Mouse (Mus musculus): ENCODE measurements at regions not wholly inside any gene's neighbourhood (a gene's known extent, or its start where the extent isn't known, plus 50 kb on each side); places are given as distances from the start of the nearest gene placed in this dataset.
A peak's percentile ranks its signal among the peaks of the same experiment; 100 is the strongest.
"Not testable (repeated sequence)": the region's sequence is repeated elsewhere in the genome, so short reads cannot be mapped to it uniquely, and the experiment has no call there.

DNA sequence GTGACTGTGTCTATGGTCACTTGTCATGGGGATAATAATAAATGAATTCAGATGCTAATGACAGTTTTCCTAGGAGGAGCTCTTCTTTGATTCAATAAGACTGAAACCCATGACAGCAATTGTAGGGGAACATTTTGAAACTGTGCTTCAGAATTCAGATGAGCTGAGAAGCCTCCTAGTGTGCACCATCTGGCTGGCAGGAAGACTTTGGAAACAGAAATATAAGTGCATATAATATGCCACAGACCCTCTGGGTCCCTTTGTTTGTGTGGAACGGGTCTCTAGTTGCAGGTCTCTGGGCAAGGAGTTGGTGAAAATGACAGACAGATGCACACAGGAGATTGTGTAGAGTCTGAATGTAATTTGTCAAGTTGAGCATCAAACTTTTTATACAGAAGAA lies 1043.3 kb upstream of the Cntnap5a start:
- no peak for DNase-seq (ENCODE audit: low read depth)

DNA sequence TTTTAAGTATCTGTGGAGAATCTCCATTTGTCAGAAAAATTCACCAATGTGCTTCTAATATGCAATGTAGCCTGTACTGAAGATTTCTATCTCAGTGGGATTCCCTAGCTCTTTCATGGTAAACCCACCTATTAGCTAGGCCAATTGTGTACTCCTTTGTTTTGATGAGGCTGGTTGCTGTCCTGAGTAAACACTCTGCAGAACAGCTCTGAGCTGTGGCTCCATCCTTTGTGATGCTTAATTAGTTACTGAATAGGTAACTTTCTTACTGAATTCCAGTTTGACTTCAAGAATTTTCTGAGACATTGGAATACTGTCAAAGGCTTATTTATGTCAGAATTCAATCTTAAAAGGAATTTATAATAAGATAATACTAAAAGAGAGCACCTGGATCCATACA lies 1042.7 kb upstream of the Cntnap5a start:
- not testable (repeated sequence) for DNase-seq (ENCODE audit: low read depth)

DNA sequence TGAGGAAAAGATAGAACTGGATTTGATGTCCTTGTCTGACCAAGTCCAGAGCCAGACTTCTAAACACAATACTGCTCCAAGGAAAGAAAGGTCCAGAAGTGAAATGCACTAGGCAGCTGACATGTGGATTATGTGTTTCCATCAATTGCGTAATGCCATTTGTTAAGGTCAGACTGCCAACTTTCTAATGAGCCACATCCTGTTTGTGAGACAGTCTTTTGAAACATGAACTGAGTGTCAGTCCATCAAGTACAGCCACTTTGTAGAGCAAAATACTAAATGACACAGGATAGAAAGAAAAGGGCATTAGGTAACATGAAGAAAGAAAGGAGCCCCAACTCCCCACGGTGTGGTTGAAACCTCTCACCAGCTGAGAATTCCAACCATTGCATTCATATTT lies 1010.6 kb upstream of the Cntnap5a start:
- DNase-seq (ENCODE audit: low read depth): peak; percentile 0

DNA sequence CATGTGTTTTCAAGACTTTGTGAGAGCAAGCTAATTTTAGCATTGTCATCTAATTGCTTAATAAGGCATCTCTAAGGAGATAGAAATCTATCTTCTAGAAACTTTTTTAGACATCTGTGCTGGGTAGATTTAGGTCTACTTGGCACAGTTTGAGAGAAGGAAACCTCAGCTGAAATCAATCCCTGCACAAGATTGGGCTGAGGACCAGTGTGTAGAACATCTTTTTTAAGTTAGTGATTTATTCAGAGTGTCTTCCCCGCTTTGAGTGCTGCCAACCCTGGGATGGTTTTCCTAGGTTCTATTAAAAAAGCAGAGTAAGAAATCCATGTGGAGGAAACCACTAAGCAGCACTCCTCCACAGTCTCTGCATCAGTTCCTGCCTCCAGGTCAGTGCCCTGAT lies 1003.3 kb upstream of the Cntnap5a start:
- no peak for DNase-seq (ENCODE audit: low read depth)

DNA sequence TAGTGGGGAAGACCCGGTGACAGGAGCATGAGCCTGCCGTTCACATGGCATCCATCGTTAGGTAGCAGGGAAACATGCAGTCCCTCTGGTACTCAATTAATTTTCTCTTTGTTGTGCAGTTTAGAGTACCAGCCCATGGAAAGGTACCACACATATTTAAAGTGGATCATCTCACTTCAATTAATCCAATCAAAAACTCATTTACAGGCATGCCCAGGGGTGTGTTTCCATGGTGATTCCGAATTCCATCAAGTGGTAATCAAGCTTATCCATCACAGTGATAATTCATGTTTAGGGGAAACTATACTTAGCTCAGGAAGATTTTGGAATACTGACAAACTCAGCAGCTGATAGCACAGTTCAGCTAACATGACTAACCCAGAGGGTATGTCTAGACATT lies 963.4 kb upstream of the Cntnap5a start:
- DNase-seq (ENCODE audit: low read depth): no peak

DNA sequence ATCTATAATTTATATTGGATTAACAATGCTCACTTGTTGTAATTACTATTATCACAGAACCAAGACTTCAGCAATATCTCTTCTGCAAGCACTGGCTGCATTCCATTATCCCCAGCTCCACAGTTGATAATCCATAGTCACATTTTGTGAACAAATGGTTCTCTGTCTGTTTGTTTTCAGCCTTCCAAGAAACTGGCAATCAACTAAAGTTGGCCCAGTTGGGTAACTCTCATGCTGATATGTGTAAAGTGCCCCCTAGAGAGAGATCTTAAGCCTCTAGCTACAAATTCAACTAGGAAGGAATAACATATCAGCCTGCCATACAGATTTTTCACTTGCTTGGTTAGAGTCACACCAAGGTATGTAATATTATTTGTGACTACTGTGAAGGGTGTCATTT lies 955.4 kb upstream of the Cntnap5a start:
- DNase-seq (ENCODE audit: low read depth): no peak
